Mouse (Mus musculus): ENCODE measurements at regions not wholly inside any gene's neighbourhood (a gene's known extent, or its start where the extent isn't known, plus 50 kb on each side); places are given as distances from the start of the nearest gene placed in this dataset.

DNA sequence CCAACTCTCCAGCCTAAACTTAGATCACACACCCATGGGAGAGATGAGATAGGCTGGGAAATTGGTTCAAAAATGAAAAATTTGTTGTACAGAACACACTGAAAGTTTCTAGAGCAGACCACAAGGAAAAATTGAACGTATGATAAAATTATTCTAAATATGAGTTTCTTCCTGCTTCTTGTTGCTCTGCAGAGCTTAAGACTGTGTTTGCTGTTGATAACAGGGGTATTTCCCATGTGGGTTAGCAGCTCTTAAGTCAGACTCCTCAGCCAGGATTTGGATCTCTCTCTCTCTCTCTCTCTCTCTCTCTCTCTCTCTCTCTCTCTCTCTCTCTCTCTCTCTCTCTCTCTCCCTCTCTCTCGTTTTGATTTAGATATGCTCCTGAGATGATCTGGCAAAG is 173.5 kb upstream of the Stt3b start:
- DNase-seq (ENCODE audit: low read depth) = peak; percentile 54

DNA sequence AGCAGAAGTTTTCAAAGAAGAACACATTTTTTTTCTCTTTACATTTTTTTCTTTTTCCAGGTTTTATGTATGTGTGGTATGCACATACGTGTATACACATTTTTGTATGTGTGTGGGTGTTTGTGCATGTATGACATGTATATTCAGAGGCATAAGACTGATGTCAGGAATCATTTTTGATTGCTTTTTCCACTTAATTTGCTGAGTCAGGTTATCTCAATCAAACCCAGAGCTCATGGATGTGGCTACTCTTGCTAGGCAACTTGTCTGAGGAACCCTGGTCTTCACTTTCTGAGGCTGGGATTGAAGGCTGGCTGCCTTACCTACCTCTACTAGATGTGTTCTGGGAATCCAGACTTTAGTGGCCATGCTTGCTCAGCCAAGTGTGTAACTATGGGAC is 174.2 kb upstream of the Stt3b start:
- DNase-seq (ENCODE audit: low read depth) = no peak

DNA sequence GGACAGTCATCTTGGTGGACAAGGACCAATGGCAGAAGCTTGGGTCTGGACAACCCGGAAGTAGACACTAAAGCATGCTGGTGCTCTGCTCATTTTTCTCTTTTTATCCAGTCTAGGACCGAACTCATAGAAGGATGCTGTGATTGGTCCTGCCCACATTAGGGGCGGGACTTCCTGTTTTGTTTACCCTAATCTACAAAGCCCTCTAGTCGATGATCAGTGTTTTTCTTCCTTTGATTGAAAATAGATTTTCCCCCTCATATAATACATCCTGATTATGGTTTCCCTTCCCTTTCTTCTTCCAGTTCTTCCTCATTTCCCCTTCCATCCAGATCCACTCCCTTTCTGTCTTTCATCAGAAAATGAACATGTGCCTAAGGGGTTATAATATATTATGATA is 175.0 kb upstream of the Stt3b start:
- DNase-seq (ENCODE audit: low read depth) = no peak

DNA sequence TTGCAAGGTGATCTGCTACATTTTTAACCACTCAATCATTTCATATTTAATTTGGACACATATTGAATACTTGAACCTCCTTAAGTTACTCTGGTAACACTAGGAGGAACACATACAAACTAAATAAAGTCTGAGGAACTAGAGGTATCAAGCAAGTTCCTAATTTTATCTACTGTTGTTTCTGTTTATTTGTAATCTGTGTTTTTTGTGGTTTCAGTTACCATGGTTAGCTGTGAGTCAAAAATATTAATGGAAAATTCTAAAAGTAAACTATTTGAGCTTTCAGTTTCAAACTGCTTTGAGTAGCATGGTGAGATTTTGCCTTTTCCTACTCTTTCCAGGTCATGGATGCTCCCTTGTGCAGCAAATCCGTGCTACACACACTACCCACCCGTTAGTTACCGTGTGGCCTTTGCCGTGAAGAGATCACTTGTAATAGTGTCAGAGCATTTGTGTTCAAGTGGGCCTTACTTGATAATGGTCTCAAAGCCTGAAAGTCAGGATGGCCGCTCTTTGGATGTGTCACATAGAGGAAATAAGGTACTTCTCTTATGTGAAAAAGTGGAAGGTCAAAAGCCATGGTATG is 177.0 kb upstream of the Stt3b start:
- no peak for DNase-seq (ENCODE audit: low read depth)

DNA sequence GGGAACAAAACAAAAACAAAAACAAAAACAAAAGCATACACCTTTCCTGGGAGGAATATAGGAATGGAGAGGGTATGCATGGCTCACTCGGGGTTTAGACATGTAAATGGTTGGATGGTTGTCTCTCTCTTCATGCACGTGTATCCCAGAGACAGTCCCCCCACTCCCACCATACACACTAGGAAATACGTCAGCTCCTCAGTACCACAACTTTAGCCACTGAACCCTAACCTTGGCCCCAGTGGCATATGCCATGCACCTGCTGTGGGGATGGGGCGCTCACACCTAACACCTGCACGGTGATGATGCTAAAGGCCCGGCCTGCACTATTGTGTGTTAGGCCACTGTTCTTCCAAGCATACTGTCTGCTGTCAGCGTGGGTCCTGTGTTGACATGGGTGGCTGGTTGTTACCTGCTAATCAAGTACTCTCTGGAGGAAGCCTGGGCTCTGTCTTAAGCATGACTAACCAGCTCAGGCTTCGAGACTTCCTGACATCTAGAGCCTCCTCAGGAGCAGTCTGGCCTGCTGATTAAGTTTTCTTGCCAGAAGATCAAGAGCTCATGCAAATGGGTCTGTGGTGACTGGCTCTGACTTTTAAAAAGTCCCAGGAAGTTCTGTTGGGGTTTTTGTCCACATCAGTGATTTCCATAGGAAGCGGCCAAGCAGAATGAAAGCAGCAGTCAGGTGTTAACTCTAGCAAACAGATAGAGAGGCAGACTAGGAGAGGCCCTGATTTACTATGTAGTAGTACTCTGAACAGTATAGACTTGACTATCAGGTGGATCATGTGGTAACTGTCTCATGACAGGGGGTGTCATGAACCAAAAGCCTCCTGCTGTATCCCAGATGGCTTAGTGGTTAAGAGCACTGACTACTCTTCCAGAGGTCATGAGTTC is 178.9 kb upstream of the Stt3b start:
- DNase-seq (ENCODE audit: low read depth) = peak; percentile 52

DNA sequence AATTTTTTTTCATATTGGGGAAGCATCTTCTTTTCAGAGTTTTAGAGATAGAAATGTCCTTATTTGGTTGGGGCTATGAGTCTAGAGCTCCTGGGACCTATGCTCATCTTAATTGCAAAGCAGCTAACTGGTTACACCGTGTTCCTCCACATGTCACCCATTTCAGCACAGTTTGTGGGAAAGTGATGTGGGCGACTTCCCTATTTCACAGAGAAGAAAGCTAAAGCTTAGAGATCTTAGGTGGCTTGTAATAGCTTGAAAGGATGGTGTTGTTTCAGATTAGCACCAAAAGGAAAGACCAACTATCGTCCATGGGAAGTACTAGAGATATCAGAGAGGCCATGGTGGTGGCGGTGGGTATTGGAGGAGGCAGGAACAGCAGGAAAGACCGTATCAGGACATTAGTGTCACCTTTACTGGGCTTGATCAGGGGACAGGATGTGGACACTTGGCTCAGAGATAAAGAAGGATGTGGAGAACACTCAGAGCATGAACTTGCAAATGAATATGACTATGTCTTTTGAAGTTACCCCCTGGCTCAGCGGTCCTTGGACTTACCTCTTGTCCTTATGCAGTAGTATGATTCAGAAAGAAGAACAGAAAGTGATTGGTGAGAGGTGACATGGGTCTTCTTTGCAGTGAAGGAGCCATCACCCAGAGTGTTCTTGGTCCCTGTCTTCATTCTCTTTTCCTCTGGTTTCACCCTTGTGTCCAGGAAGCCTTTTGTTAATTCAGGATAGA is 182.4 kb upstream of the Stt3b start:
- DNase-seq (ENCODE audit: low read depth) = peak; percentile 58

DNA sequence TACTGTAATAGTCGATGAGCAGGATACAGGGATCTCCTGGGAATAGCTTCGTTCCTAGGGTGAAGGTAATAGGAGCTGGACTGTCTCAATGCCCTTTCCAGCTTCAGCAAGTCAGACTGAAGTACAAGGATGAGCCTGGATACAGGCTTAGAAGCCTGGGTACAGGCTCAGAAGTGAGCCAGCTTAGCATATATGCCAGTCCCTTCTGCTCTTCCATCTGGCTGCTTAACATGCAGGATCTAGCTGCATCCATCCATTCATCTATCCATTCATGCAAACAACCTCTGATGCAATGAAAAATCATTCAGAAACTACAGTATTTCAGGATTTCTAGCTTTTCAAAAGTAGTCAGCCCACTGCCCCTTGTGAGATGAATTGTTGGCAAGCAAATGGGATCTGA is 183.5 kb upstream of the Stt3b start:
- no peak for DNase-seq (ENCODE audit: low read depth)

DNA sequence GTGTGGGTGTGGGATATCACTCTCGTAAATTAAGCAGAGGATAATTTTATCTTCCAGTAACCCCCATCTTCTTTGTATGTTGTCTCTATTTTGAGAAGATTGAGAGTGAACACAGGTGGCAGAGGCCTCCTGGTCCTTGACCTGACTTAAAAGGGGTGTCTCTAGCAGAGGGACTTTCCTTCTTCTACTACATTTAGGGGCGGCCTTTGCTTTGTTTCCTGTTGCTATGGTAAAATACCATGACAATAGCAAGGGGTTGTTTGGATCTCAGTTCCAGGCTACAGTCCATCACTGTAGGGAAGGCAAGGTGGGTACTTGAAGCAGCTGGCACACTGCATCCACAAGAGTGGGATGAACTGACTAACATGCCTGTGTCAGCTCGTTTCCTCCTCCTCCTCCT is 189.3 kb upstream of the Stt3b start:
- peak; percentile 57 for DNase-seq (ENCODE audit: low read depth)

DNA sequence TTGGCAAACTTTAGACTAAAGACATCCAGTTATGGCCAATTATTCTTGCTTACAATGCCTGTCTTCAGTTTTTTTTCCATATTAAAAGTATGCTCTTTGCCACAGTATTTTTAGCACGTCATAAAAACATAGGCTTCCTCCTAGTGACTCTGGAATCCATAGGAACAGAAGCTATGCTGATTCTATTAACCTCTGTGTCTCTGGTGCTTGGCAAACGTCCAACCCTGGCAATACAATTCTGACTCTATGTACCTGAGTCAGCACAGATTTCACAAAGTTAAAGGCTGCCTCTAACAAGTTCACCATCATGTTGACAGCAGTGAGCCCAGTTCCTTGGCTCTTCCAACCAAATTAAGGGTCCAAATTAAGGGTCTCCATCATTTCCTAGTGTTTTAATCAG is 194.6 kb upstream of the Stt3b start:
- no peak for DNase-seq (ENCODE audit: low read depth)

DNA sequence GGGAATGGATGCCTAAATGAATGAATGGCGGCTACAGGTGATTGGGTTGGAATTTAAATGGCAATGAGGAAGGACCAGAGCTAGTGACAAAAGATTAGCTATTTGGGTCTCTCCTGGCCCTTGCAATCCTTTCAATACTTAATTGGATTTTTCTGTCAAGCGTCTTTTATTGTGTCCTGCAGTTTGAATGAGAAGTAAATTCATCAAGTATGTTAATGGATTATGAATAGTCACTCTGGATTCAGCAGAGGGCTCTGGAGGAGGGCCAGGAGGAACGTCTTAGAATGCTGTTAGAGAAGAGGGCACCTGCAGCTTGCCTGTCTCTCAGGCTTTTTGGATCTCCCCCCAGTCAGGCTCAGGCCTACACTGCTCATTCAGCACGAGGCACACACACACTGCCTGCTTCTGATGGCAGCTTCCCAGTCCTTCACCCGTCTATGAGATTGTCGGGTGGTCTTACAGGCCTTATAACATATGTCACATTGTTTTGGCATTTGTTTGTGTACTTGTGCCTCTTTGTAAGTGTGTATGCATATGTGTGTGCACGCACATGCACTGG is 197.0 kb upstream of the Stt3b start:
- DNase-seq (ENCODE audit: low read depth) = no peak

DNA sequence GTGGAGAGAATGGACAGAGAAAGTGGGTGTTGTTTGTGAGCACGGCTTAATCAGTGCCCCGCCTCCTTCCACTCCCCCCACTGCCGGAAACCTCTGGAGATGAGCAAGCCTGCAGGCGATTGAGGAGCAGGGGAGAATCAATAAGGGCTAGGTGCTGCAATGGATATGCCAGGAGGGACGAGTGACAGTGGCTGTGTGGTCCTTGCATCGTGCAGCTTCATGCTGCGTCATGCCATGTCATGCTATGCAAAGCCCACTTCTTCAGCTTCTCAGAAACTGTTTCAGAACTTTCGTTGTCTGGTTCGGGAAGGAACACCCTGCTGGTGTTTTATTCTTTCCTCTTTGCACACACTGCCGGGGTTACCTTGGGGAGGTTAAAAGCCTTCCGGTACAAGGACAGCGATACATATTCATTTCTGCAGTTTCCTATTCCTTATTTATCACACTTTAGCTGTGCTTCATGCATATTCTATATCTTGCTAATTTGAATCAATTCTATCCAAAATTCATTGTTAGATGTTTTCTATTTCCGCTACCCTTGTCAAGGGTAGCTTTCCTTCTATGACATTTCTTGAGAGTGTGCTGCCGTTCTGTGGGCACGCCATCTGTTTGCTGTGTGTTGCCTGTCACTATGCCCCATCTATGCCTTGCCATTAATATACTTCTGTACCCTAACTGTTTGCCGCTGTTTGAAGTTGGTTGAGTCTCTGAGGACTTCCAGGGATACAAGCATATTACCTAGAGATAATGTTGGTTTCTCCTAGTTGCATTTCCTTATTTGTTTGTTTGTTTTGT is 202.8 kb upstream of the Stt3b start:
- peak; percentile 46 for DNase-seq (ENCODE audit: low read depth)

DNA sequence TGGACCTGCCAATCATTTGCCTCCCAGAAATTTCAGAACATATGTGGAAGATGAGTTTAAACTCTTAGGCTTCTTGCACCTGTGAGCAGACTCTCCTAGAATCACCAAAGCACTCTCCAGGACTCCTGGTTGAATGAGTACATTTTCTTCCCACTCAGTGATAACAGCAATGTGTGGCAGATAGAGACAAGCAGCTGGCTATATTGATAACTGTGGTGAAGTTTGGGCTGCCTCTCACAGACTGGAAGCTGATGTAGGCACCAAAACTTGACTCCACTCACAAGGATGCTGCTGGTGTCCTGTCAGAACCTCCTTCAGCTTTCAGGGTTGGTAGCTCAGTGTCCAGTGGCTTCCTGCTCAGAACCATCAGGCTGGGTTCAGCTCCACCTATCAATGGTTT is 207.7 kb upstream of the Stt3b start:
- no peak for DNase-seq (ENCODE audit: low read depth)

DNA sequence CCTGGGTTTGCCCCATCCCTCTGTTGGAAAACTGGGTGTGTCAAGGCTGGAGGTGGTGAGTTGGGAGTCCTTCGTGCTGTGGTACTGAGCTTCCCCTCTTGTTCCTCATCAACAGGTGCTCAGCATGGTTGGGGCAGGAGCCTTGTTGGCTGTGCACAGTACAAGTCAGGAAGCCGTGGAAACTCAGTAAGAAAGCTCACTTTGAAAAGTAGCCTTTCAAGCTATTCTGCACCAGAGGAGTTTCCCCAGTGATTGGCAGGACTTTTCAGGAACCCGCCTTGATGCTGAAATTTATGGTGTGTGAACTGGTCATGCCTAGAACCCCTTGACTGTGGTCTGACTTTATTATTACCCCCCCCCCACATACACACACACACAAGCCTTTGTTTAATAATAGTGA is 213.9 kb upstream of the Stt3b start:
- DNase-seq (ENCODE audit: low read depth) = no peak

DNA sequence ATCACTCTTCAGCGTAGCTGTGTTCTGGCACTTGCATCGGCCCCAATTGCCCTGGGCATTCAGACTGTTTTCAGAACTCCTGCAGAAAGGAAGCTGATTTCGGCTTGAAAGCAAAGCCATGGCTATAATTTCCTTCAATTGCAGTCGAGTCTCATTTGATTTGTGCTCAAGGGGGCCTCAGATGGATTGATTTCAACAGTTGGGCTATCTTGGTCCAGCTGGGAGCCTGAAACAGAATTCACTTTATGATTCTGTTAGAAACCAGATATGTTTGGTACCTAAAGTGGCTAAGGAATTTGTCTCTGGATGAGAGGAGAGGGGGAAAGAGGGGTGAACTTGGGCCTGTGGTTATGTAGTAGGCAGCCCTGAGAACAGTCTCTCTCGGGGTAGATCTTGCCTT is 214.4 kb upstream of the Stt3b start:
- no peak for DNase-seq (ENCODE audit: low read depth)

DNA sequence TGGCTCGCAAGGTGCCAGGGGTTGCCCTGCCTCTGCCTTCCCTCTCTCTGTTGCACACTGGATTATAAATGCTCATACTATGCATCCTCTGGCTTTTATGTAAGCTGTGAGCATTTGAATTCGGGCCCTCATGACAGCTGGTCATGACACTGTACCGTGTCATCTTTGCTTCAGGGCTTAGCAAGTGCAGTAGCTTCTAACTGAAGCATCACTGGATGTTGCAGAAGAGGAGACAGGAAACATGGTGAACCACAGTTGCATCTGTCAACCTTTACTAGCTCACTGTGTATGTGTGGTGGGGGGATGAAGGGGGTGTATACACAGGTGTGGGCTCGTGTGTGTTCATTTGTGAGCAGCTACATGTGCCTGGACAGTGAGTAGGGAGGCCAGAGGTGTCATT is 216.1 kb upstream of the Stt3b start:
- peak; percentile 74 for DNase-seq (ENCODE audit: low read depth)

DNA sequence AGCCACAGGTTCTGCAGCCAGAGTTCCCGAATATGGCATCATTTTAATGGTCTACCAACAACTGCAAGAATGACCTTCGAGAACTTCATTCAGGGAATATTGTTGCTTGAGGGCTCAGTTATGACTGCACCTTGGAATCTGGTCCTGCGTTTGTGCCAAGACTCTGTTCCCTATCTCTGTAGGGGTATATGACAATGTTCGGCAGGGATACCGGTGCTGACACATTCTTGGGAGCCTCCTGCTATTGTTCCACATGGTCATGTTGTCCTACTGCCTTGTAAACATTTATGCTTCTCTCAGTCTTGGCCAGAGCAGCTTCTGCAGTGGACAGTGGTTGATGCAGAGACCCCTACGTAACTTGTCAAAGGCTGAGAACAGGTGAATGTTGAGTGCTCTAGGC is 216.8 kb upstream of the Stt3b start:
- no peak for DNase-seq (ENCODE audit: low read depth)

DNA sequence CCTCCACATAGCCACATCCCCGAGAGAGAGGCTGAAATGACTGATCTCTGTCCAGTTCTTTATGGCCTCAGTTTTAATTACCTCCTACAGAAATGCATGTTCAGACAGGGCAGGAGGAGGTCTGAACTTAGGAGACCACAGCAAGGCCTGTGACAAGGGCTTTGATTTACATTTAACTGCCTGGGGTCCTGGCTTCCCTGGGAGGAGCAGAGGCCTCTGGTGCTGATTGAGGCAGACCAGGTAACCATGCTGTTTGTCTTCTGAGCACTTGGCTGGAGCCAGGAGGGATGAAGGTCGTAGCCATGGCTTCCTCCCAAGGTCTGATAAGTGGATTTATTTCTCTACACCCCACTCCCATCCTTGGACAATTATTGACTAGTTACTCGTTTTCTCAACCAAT is 224.0 kb upstream of the Stt3b start:
- DNase-seq (ENCODE audit: low read depth) = no peak

DNA sequence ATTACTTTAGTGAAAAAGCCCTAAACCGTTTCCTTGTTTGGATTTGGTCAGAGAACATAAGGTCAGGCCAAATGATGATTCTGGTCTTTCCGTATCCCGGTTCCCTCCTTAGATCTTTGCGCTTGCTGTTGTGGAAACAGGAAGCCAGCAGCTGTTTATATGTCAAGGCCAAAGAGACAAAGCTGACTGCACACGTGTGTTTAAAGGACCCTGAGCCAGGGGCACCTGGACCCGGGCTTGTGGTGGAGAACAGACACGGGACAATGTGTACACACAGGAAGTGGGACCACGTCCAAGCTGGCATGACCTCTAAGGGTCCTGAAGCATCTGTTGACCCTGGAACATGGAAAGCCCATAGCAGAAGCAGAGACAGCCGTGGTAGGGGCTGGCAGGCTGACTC is 233.4 kb upstream of the Stt3b start:
- no peak for DNase-seq (ENCODE audit: low read depth)

DNA sequence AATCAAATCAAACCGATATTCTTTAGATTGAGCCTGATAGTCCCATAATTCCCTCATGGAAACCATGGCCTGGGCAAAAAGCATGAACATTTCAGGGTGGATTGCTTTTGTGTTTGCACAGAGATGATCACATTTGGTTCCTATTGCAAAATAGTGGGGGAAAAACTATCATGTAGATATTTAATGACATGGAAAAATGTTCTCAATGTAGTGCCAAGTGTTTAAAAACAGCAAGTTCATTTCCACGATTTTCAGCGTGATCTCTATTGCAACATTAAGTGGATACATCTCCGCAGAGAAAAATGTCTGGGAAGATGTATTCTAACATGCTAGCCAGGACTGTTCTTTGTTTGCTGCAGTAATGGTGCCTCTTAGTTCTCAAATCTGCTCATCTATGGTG is 235.0 kb upstream of the Stt3b start:
- DNase-seq (ENCODE audit: low read depth) = no peak

DNA sequence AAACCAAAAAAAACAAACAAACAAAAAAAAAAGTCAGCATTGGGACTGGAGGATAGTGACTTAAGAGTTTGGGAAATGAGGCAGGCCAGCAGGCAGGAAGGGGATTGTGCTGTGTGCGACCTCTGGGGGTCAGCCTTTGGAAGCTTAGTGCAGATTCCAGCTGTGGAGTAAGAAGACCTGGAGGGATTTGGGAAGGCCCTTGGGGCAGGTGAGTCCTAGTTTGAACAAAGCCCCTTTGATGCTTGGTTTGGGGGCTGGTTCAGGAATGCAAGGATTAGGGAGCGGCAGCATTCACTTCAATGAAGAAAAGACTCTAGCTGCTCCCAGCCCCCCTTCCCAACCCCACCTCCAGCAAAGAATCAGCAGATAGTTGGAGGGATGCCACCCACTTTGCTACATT is 235.6 kb upstream of the Stt3b start:
- no peak for DNase-seq (ENCODE audit: low read depth)

DNA sequence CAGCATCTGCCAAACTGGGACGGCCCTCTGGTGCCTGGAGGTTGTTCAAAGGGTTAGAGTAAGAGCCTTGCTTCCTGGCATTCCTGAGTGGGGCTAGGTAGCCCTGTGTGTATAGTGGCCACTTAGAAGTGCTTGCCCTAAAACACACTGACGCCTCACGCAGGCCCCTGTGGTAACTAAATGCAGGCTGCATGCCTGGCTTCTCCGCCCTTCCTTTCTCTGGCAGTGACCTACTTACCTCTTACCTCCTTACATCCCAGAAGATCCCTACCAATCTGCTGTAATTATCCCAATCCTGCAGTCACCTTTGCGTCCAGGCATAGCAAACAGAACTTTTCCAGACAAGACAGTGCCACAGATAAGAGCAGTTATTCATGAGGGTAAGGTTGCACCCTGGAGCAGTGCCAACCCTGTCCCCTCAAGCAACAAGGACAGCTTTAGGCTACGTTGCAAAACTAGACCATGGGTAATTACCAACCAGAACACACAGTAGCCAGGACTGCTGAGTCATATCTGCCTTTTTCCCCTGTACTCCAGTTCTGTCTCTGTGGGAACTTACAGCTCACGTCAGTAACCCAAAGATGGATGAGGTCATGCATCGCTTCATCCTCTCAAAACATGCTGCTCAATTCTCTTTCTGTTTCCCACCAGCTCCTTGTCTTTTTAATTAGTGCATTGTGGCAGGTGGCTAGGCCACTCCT is 237.6 kb upstream of the Stt3b start:
- no peak for DNase-seq (ENCODE audit: low read depth)

All from naive thymus-derived CD4-positive, alpha-beta T cell, adult 2 months (primary cell).